Mouse (Mus musculus): ENCODE data around the gene Tom1. TPM values are rescaled to one million over a fixed set of nuclear protein-coding genes. Genes with fewer than 3 reads are reported as not detected.

Gene Tom1
- total RNA-seq (2021) = 10 to 100 TPM; 42.1 to 50.5 TPM
- long read RNA-seq, experiment 1, transcript Tom1-202 (15 exons, 2,267 nt) = major isoform, 16 of 38 reads
- long read RNA-seq, experiment 1, partial matches to known transcripts = 1 of 38 reads
- long read RNA-seq, experiment 1, other reads (novel, unspliced or antisense) = 17 of 38 reads
- long read RNA-seq, experiment 2, transcript Tom1-202 (15 exons, 2,267 nt) = major isoform, 26 of 43 reads
- long read RNA-seq, experiment 2, partial matches to known transcripts = 0 of 43 reads
- long read RNA-seq, experiment 2, other reads (novel, unspliced or antisense) = 16 of 43 reads

GRCm38 (mm10) chr8:75033511-75034243, at the start of gene Tom1:
TSS of gene Tom1 (plus strand) at chr8:75033705.
- intact Hi-C loops (cut with DNase I) = loop anchor here (5.0 kb wide), 1 partner anchor 41 kb away; the partner anchor contains the start of gene Hmgxb4
- DNase-seq = peak; percentile 95 to 99

GRCm38 (mm10) chr8:74987436-74987835, 46.1 kb upstream of the Tom1 start:
- no peak for DNase-seq
- intact Hi-C loops (cut with DNase I) = no loop called here

- DNase-seq = no peak
- intact Hi-C loops (cut with DNase I) = loop anchor here (5.0 kb wide), 1 partner anchor 42 kb away; the partner anchor contains the start of gene Tom1
Observed at GRCm38 (mm10) chr8:74990021-74990420, 43.5 kb upstream of the Tom1 start.

- DNase-seq = no peak
- intact Hi-C loops (cut with DNase I) = loop anchor here (5.0 kb wide), 1 partner anchor 39 kb away; the partner anchor contains the start of gene Tom1
Observed at GRCm38 (mm10) chr8:74993081-74993474, 40.4 kb upstream of the Tom1 start, which contains the start of gene Hmgxb4. TSS of gene Hmgxb4 (plus strand) at chr8:74993356.

GRCm38 (mm10) chr8:74993475-74994451, 39.7 kb upstream of the Tom1 start:
- DNase-seq = peak; percentile 77 to 78
- intact Hi-C loops (cut with DNase I) = loop anchor here (5.0 kb wide), 1 partner anchor 39 kb away; the partner anchor contains the start of gene Tom1

GRCm38 (mm10) chr8:74994540-74994939, 39.0 kb upstream of the Tom1 start:
- intact Hi-C loops (cut with DNase I) = loop anchor here (5.0 kb wide), 1 partner anchor 38 kb away; the partner anchor contains the start of gene Tom1
- DNase-seq = no peak

GRCm38 (mm10) chr8:75000431-75000830, 33.1 kb upstream of the Tom1 start:
- intact Hi-C loops (cut with DNase I) = no loop called here
- no peak for DNase-seq

GRCm38 (mm10) chr8:75008826-75009225, 24.7 kb upstream of the Tom1 start:
- intact Hi-C loops (cut with DNase I) = no loop called here
- DNase-seq = no peak

- intact Hi-C loops (cut with DNase I) = no loop called here
- DNase-seq = no peak
Observed at GRCm38 (mm10) chr8:75013557-75013956, 19.9 kb upstream of the Tom1 start.

- no peak for DNase-seq
- intact Hi-C loops (cut with DNase I) = no loop called here
Observed at GRCm38 (mm10) chr8:75013964-75014363, 19.5 kb upstream of the Tom1 start.

- intact Hi-C loops (cut with DNase I) = no loop called here
- DNase-seq = no peak
Observed at GRCm38 (mm10) chr8:75015981-75016380, 17.5 kb upstream of the Tom1 start.

- no peak for DNase-seq
- intact Hi-C loops (cut with DNase I) = no loop called here
Observed at GRCm38 (mm10) chr8:75016422-75016821, 17.1 kb upstream of the Tom1 start.

GRCm38 (mm10) chr8:75018274-75018972, 15.1 kb upstream of the Tom1 start:
- no peak for DNase-seq
- intact Hi-C loops (cut with DNase I) = no loop called here

GRCm38 (mm10) chr8:75023660-75024316, 9.7 kb upstream of the Tom1 start:
- no peak for DNase-seq
- intact Hi-C loops (cut with DNase I) = no loop called here

GRCm38 (mm10) chr8:75025809-75026208, 7.7 kb upstream of the Tom1 start:
- intact Hi-C loops (cut with DNase I) = no loop called here
- no peak for DNase-seq

GRCm38 (mm10) chr8:75030453-75031024, 3.0 kb upstream of the Tom1 start:
- intact Hi-C loops (cut with DNase I) = loop anchor here (5.0 kb wide), 1 partner anchor 38 kb away; the partner anchor contains the start of gene Hmgxb4
- no peak for DNase-seq

GRCm38 (mm10) chr8:75032961-75033360, 544 bp upstream of the Tom1 start:
- DNase-seq = no peak
- intact Hi-C loops (cut with DNase I) = loop anchor here (5.0 kb wide), 1 partner anchor 41 kb away; the partner anchor contains the start of gene Hmgxb4

GRCm38 (mm10) chr8:75034285-75034684, 780 bp downstream of the Tom1 start:
- no peak for DNase-seq
- intact Hi-C loops (cut with DNase I) = loop anchor here (5.0 kb wide), 1 partner anchor 42 kb away; the partner anchor contains the start of gene Hmgxb4

- DNase-seq = no peak
- intact Hi-C loops (cut with DNase I) = no loop called here
Observed at GRCm38 (mm10) chr8:75035640-75036039, 2.1 kb downstream of the Tom1 start.
